ENCODE assay signal across 10 mouse cellular contexts in genomic region chr10:44702108-44702507, GRCm38 (mm10).
DNase-seq lines count a peak whose midpoint lies in the region; ATAC-seq and TF ChIP-seq lines count a peak whose summit lies in the region.
"Had no signal": no experiment of that assay in that cellular context is flagged by ENCODE, and none has a peak within 500 bp of the region (broad histone marks: within the 10 kb centered on the region; RNA-seq: fewer than 3 reads in every experiment).

No protein-coding gene starts in this region.

- peak; percentile 10 for DNase-seq in gastrocnemius, postnatal 25 days
- no peak for DNase-seq in gastrocnemius, adult 8-10 months (ENCODE audit: low spot score in 2 of 2)
- peak; percentile 38 for DNase-seq in NIH3T3 (ENCODE audit: low read depth)
- peak; percentile 43 for DNase-seq in lung, embryonic 14.5 days
- no peak for DNase-seq in right cerebral cortex, postnatal 14 days
- DNase-seq in cerebellum, adult 8-10 months = no peak
- no peak for DNase-seq in hindbrain, embryonic 10.5 days (ENCODE audit: low spot score)
- DNase-seq: cerebellum, adult 11-12 months; midbrain, embryonic 14.5 days had no signal

- H3K4me2 ChIP-seq in intestine, embryonic 16.5 days (ENCODE audit: low read depth, low read length) = no peak overlapping the region
- H3K4me2 ChIP-seq in lung, embryonic 14.5 days = no peak overlapping the region

- WGBS in intestine, embryonic 16.5 days = 62% methylated on average over 5 of the region's 5 CpGs
- 65% methylated on average over 5 of the region's 5 CpGs for WGBS in lung, embryonic 14.5 days
- WGBS in hindbrain, embryonic 10.5 days = 70% methylated on average over 5 of the region's 5 CpGs

- no peaks in the 10 kb centered on the region for H3K9me3 ChIP-seq in intestine, embryonic 16.5 days (ENCODE audit: control insufficient read depth, low read length)
- no peaks in the 10 kb centered on the region for H3K9me3 ChIP-seq in lung, embryonic 14.5 days (ENCODE audit: low read depth, low read length)
- H3K9me3 ChIP-seq in hindbrain, embryonic 10.5 days = no peaks in the 10 kb centered on the region

- TF ChIP-seq CTCF in lung, embryonic 14.5 days (IDR thresholded peaks at IDR 0.05; ENCODE audit: low read depth) = no peak

- no peak overlapping the region for H3K9ac ChIP-seq in intestine, embryonic 16.5 days (ENCODE audit: low read depth, low read length)
- H3K9ac ChIP-seq in lung, embryonic 14.5 days = no peak overlapping the region

- ATAC-seq in intestine, embryonic 16.5 days = peak; percentile 96
- 0 out of 2 replicates have a peak, but pooled peaks have one; percentile 24 for ATAC-seq in lung, embryonic 14.5 days (ENCODE audit: insufficient read depth)

- H3K4me1 ChIP-seq in intestine, embryonic 16.5 days (ENCODE audit: control insufficient read depth, insufficient read depth, low read length) = no peaks in the 10 kb centered on the region
- H3K4me1 ChIP-seq in lung, embryonic 14.5 days (ENCODE audit: insufficient read depth) = no peaks in the 10 kb centered on the region
- H3K4me1 ChIP-seq in hindbrain, embryonic 10.5 days (replicated peaks) = no peaks in the 10 kb centered on the region

- no peak overlapping the region for H3K4me3 ChIP-seq in intestine, embryonic 16.5 days (ENCODE audit: low read length)
- no peak overlapping the region for H3K4me3 ChIP-seq in lung, embryonic 14.5 days (ENCODE audit: low read depth, low read length)
- H3K4me3 ChIP-seq in hindbrain, embryonic 10.5 days = no peak overlapping the region

- no peaks in the 10 kb centered on the region for H3K27me3 ChIP-seq in intestine, embryonic 16.5 days (replicated peaks; ENCODE audit: control insufficient read depth, insufficient read depth, low read length)
- H3K27me3 ChIP-seq in lung, embryonic 14.5 days (ENCODE audit: insufficient read depth, low read length) = no peaks in the 10 kb centered on the region
- H3K27me3 ChIP-seq in hindbrain, embryonic 10.5 days (ENCODE audit: insufficient read depth, poor library complexity, severe bottlenecking) = no peaks in the 10 kb centered on the region

- no peaks in the 10 kb centered on the region for H3K36me3 ChIP-seq in intestine, embryonic 16.5 days (ENCODE audit: control insufficient read depth, insufficient read depth, low read length)
- no peaks in the 10 kb centered on the region for H3K36me3 ChIP-seq in lung, embryonic 14.5 days (ENCODE audit: insufficient read depth)
- H3K36me3 ChIP-seq in hindbrain, embryonic 10.5 days = no peaks in the 10 kb centered on the region

- no peak overlapping the region for H3K27ac ChIP-seq in intestine, embryonic 16.5 days (ENCODE audit: low read length)
- H3K27ac ChIP-seq in lung, embryonic 14.5 days (ENCODE audit: low read depth) = no peak overlapping the region
- no peak overlapping the region for H3K27ac ChIP-seq in hindbrain, embryonic 10.5 days

Comparison
In these comparisons a context has a peak if more than half of its experiments do, and no peak if none do; other contexts are left out.
1. DNase-seq: peak in gastrocnemius, postnatal 25 days (single experiment), NIH3T3 (single experiment) and lung, embryonic 14.5 days (single experiment); none in gastrocnemius, adult 8-10 months (0 of 2), right cerebral cortex, postnatal 14 days (single experiment), cerebellum, adult 8-10 months (single experiment) and hindbrain, embryonic 10.5 days (single experiment).